Mouse (Mus musculus) thymus, adult 18-20 months (tissue): ENCODE data around the gene Psg25.
"Not testable (repeated sequence)": the region's sequence is repeated elsewhere in the genome, so short reads cannot be mapped to it uniquely, and the experiment has no call there.

Experiments
- DNase-seq, 2 experiments: peaks; one replicate each; pipeline ENCODE4 v3.0.0; 2022; ENCODE audit warnings: mixed read lengths in 2 of 2

The Psg25 gene

GRCm38 (mm10) chr7:18532169-18532568, at the start of gene Psg25:
Gene Psg25 (minus strand): TSS chr7:18532269.
- DNase-seq, result no peak

DNA sequence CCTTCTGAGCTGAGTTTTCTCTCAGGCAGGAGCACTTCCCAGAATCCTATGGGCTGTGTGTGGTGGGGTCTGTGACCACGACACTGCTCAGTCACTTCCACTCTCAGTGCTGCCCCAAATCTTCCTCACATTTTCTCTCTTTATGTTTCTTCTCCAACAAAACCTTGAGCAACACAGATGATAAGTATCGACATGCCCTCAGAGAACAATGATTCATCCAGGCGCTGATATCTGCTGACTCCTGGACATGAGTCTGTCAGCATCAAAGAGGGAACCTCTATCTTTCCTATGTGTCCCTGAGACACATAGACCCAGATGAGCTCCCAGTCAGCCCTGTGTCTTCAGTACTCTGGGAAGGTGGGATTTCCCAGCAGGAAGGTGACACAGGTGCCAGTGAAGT, 35.1 kb upstream of the Psg25 start, which contains the start of gene Psg27:
Psg27 (minus strand) TSS at position 101 of the 400 bp plus-strand sequence.
- DNase-seq, result no peak

DNA sequence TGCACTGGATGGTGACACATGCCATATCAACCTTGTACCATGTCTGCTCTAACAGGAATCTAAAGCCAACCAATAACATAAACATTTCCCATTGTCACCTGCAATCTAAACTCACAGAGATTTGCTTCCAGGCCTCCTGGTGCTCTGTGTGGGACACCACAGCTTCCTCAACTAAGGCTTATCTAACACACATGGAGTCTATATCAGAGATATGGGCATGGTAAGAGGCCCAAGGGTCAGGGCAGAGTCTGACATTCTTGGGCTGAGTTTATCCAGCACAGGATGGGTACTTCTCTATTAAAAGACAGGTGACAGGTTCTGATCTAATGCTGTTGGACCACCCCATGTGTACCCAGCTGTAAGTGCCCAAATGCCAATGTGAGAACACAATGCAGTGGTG, 27.8 kb upstream of the Psg25 start:
- DNase-seq, result no peak

GRCm38 (mm10) chr7:18555751-18556150, 23.7 kb upstream of the Psg25 start:
- not testable (repeated sequence) for DNase-seq

DNA sequence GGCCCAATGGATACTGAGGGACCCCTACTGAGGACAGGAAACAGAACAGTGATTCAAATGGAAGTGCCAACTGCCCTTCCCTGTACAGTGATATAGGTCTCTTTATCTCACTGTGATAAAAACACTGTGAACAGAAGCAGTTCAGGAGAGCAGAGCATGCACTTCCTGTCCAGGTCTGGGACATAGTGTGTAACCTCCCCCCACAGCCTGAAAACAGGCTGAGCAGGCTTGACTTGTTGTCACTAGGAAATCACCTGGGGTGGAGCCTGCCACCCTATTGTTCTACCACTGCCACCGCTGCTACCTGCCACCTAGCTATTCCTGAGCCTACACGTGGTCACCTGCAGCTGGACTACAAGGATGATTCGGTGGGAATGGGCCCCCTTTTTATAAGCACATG, 1.4 kb upstream of the Psg25 start:
- no peak for DNase-seq

DNA sequence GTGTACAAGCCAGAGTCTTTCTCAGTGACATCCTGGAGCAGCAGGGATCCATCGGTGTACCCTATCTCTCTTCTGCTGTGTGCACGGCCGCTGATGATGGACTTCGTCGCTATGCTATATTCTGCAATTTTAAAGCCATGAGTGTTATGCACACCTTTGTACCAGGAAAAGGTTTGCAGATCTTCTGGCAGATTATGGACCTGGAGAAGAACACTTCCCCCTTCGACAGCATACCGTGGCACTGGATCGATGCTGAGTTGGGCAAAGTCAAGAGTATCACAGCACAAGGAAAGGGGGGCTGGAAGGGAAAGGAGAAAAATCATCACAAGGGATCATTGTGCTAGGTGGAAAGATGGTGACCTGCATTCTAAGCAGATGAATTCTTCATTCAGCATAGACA, 7.4 kb downstream of the Psg25 start:
- DNase-seq, result no peak

DNA sequence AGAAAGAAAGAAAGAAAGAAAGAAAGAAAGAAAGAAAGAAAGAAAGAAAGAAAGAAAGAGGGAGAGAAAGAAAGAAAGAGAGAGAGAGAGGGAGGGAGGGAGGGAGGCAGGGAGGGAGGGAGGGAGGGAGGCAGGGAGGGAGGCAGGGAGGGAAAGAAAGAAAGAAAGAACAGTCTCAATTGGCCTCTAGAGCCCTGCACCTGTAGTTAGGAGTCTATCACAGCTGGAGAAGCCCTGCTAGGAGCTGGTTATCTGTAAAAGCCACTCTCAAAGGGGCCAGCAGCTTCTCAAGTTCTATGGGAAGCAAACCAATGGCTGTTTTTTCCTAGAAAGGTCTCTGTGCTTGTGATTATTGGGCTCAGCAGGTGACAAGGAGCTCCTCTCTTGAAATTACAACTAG, 19.2 kb downstream of the Psg25 start:
- not testable (repeated sequence) for DNase-seq

GRCm38 (mm10) chr7:18512417-18512816, 19.7 kb downstream of the Psg25 start:
- DNase-seq, result not testable (repeated sequence)

- no peak for DNase-seq
Measured at GRCm38 (mm10) chr7:18511479-18511878, 20.6 kb downstream of the Psg25 start.

DNA sequence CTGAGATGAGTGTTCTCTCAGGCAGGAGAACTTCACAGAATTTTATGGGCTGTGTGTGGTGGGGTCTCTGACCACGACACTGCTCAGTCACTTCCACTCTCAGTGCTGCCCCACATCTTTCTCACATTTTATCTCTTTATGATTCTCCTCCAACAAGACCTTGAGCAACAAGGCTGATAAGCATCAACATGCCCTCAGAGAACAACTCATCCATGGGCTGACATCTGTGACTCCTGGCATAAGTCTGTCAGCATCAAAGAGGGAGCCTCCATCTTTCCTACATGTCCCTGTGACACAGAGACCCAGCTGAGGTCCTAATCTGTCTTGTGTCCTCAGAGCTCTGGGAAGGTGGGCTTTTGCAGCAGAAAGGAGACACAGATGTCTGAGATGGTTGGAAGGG, 48.0 kb downstream of the Psg25 start, which contains the start of gene Psg26:
Psg26 (minus strand) TSS at position 101 of the 400 bp plus-strand sequence.
- no peak for DNase-seq
